Mouse (Mus musculus): Measurements from ENCODE around the gene Cd80.

GRCm38 (mm10) chr16:38526264-38526663, 70.9 kb downstream of the Cd80 start:
- no peak for TF ChIP-seq GATA1 (IDR thresholded peaks at IDR 0.05; ENCODE audit: borderline replicate concordance, low read length)
- no peak for TF ChIP-seq FLI1 (IDR thresholded peaks at IDR 0.05; ENCODE audit: low read length)
